Mouse (Mus musculus) heart, adult 11 months (tissue): ENCODE measurements at regions not wholly inside any gene's neighbourhood (a gene's known extent, or its start where the extent isn't known, plus 50 kb on each side); places are given as distances from the start of the nearest gene placed in this dataset.

Experiments used
- DNase-seq: peaks from one replicate; pipeline ENCODE4 v3.0.0; 2022

DNA sequence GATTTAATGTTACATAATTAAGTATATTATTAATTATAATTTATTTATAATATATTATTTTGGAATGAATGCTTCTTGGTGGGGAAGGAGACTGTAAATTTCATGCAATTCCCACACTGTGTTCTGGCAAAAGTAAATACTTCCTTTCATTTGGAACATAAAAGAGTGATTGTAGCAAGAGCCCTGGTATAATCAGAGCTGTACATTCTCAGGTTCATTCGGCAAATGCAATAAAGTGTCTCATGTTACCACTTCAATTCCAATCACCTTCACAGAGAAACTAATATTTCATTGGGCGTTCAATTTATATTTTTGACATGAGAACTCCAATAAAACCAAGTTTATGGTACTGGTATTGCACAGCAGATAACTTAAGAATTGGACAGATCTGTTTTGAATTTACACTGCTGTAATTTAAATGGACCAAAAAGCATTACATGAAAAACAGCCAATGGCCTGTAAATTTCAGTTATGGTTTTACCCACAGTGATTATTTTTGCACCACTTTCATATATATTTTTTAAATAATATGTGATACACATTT is 569.0 kb downstream of the Pcdh7 start:
- no peak for DNase-seq

DNA sequence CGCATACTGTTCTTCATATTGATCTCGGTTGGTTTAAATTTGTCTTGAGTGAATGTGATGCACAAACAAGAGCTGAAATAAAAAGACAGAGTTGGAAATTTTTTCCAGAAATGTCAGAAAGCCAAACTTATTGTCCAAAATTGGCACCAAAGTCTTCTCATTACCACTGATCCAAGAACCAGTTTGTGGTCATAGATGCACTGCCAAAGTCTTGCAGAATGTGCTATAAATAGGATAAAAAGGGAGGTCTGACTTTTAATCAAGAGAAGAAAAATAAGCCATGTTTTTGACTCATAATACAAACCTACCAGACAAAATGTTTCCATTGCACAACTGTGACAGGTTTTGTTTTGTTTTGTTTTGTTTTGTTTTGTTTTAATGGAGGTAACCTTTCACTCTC is 573.5 kb downstream of the Pcdh7 start:
- no peak for DNase-seq

DNA sequence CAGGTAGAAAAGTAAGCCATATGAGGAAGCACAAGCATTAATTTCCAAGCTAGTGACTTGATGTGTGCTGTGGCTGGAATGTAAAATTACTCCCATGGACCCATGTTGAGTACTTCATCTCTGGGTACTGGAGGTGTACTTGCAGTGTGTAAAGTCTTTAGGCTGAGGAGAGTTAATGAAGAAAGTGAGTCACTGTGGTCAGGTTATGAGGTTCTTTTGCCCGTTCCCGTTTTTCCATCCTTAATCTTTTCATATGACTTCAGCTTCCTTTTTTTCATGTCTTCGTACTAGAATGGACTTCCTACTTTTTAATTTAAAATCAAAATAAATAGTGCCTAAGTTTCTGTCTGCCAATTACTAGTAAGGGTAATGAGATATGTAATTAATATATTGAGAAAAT is 577.1 kb downstream of the Pcdh7 start:
- no peak for DNase-seq

DNA sequence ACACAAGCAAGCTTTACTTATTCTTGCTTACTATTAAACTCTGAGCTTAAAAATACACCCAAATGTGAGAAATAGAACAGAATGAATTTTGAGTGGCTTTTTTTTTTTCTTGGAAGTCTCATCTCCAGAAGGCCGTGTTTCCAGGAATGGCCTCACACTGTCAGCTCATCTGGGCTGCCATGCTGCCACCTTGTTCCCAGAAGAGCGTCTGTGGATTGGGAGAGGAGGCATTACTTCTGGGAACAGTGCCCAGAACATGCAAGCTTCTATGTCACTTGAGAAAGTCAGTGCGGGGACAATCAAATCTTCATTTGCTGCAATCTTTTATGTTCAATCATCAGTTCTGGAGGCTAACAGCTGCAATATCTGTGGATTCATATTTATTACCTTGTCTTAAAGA is 613.6 kb downstream of the Pcdh7 start:
- peak; percentile 23 for DNase-seq
